Mouse (Mus musculus) olfactory bulb, adult 2 months (tissue): ENCODE measurements around the gene Perm1.

ENCODE experiments used
- CTCF ChIP-seq: fragments of 200-500 bp; IDR thresholded peaks from 2 replicates; pipeline ENCODE4 v1.5.1; 2012; ENCODE audit warnings: low read depth, mild to moderate bottlenecking, low read length, moderate library complexity; ENCODE audit not compliant: insufficient read depth
- POLR2A ChIP-seq: fragments of 200-500 bp; IDR thresholded peaks from 2 replicates; pipeline ENCODE4 v1.6.1; 2012; ENCODE audit warnings: mild to moderate bottlenecking, low read depth, low read length, moderate library complexity; ENCODE audit not compliant: insufficient read depth

DNA sequence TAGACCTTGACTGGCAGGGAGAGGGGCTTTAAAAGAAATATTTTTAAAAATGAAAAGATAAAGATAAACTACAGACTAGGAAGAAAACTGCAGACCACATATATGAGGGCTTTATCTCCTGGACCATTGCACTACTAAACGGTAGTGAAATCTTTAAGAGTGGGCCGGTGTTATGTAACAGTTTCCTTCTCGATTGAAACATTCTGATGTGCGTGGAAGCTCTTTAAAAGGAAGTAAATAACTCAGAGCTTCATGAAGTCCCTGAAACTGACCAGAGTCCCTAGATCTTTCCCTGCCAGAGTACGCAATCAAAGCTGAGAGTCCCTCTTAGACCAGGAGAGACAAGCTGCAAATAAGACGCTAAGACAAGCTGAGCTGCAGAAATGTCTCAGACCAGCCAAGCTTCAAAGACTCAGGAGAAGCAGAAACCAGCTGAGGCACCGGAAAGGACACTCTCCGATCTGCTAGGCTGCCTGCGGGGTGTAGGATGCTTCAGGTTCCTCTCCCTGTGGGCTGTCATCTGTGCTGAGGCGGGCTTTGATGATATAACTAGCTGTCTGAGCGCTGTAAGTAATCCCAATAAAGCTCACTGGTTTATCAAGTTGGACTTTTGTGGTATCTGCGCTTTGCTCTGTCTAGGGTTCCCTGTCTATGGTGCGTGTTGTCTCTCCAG is 5.6 kb upstream of the Perm1 start:
- no peak for TF ChIP-seq CTCF
- no peak for TF ChIP-seq POLR2A
